Mouse (Mus musculus) CH12.LX (cell line): Measurements from ENCODE around the gene Emc10. TPM values are rescaled to one million over a fixed set of nuclear protein-coding genes. Genes with fewer than 3 reads are reported as not detected.

Source experiments
- DNase-seq: peaks from one replicate; pipeline ENCODE4 v3.0.0-alpha.2; 2013; ENCODE audit errors: extremely low read depth
- H3K27ac ChIP-seq: 2 replicates; pipeline ENCODE4 v1.5.1; 2012; ENCODE audit warnings: low read depth, mild to moderate bottlenecking, control low read depth, moderate library complexity; ENCODE audit not compliant: insufficient read depth
- H3K27me3 ChIP-seq: replicated peaks from 2 replicates; pipeline ENCODE3; 2012; ENCODE audit warnings: inconsistent platforms
- H3K36me3 ChIP-seq, 2 experiments: replicated peaks in 1 of 2; 2 replicates each; pipeline versions ENCODE3 to v1.6.1; 2012; ENCODE audit warnings: inconsistent platforms in 1 of 2, low read length in 1 of 2, mild to moderate bottlenecking in 1 of 2, mixed read lengths in 1 of 2, moderate library complexity in 1 of 2; ENCODE audit not compliant: control insufficient read depth in 1 of 2, insufficient read depth in 1 of 2
- H3K4me1 ChIP-seq, 2 experiments: 2 replicates each; pipeline ENCODE4 v1.6.1; 2012; ENCODE audit warnings: inconsistent platforms in 1 of 2, moderate library complexity in 1 of 2; ENCODE audit not compliant: insufficient read depth in 2 of 2, control insufficient read depth in 1 of 2
- H3K4me2 ChIP-seq: 2 replicates; pipeline ENCODE4 v1.6.1; 2012; ENCODE audit warnings: low read depth, mild to moderate bottlenecking, control low read depth; ENCODE audit not compliant: poor library complexity, insufficient read depth, severe bottlenecking
- H3K4me3 ChIP-seq, 3 experiments: fragments of 150-350 bp in 1 of 3; sonication (generic) in 1 of 3; replicated peaks in 1 of 3; 2 replicates each; pipeline versions ENCODE3 to v1.5.1; 2011 to 2012; ENCODE audit warnings: low read depth in 2 of 3, low read length in 2 of 3, mild to moderate bottlenecking in 2 of 3, moderate library complexity in 2 of 3, control low read depth in 1 of 3, improper control_type of control experiment in 1 of 3, inconsistent platforms in 1 of 3, mixed read lengths in 1 of 3; ENCODE audit not compliant: poor library complexity in 1 of 3
- H3K79me2 ChIP-seq: replicated peaks from 2 replicates; pipeline ENCODE4 v1.6.1; 2012; ENCODE audit warnings: mild to moderate bottlenecking, moderate library complexity; ENCODE audit not compliant: control insufficient read depth, poor library complexity, insufficient read depth, severe bottlenecking; ENCODE audit errors: extremely low read depth
- H3K9ac ChIP-seq: 2 replicates; pipeline ENCODE4 v1.6.1; 2012; ENCODE audit warnings: low read depth, mild to moderate bottlenecking, control low read depth, moderate library complexity; ENCODE audit not compliant: insufficient read depth
- H3K9me3 ChIP-seq: replicated peaks from 2 replicates; pipeline ENCODE3; 2012; ENCODE audit warnings: low read length, inconsistent platforms, mixed read lengths
- BHLHE40 ChIP-seq: IDR thresholded peaks from 2 replicates; pipeline ENCODE4 v1.6.1; 2011; ENCODE audit warnings: mild to moderate bottlenecking, low read depth, low read length, improper control_type of control experiment
- CHD1 ChIP-seq: IDR thresholded peaks from 2 replicates; pipeline ENCODE4 v1.6.1; 2012; ENCODE audit warnings: low read depth, low read length, improper control_type of control experiment, inconsistent platforms
- CTCF ChIP-seq, 2 experiments: IDR thresholded peaks in 1 of 2; conservative IDR thresholded peaks in 1 of 2; 2 replicates each; pipeline ENCODE4 v1.5.1; 2011 to 2012; ENCODE audit warnings: low read depth in 2 of 2, low read length in 2 of 2, improper control_type of control experiment in 1 of 2, inconsistent platforms in 1 of 2, mild to moderate bottlenecking in 1 of 2, moderate library complexity in 1 of 2
- E2F4 ChIP-seq: IDR thresholded peaks from 2 replicates; pipeline ENCODE4 v1.6.1; 2011; ENCODE audit warnings: low read depth, low read length, improper control_type of control experiment; ENCODE audit not compliant: insufficient replicate concordance
- ELF1 ChIP-seq: IDR thresholded peaks from 2 replicates; pipeline ENCODE4 v1.6.1; 2014; ENCODE audit warnings: low read depth, mild to moderate bottlenecking, inconsistent platforms, low read length, improper control_type of control experiment
- HCFC1 ChIP-seq: IDR thresholded peaks from 2 replicates; pipeline ENCODE4 v1.6.1; 2012; ENCODE audit warnings: low read depth, mild to moderate bottlenecking, inconsistent platforms, low read length, improper control_type of control experiment
- JUND ChIP-seq: conservative IDR thresholded peaks from 2 replicates; pipeline ENCODE4 v1.6.1; 2011; ENCODE audit warnings: low read depth, low read length, improper control_type of control experiment
- MAX ChIP-seq: IDR thresholded peaks from 2 replicates; pipeline ENCODE4 v1.6.1; 2011; ENCODE audit warnings: low read length, improper control_type of control experiment
- MEF2A ChIP-seq: IDR thresholded peaks from 2 replicates; pipeline ENCODE4 v1.6.1; 2014; ENCODE audit warnings: low read depth, mild to moderate bottlenecking, inconsistent platforms, low read length, improper control_type of control experiment, borderline replicate concordance
- POLR2AphosphoS2 ChIP-seq: IDR thresholded peaks from 2 replicates; pipeline ENCODE4 v1.6.1; 2011; ENCODE audit warnings: low read depth, low read length, improper control_type of control experiment
- TBP ChIP-seq: conservative IDR thresholded peaks from 2 replicates; pipeline ENCODE4 v1.6.1; 2011; ENCODE audit warnings: low read depth, low read length, improper control_type of control experiment
- UBTF ChIP-seq: IDR thresholded peaks from 2 replicates; pipeline ENCODE4 v1.6.1; 2012; ENCODE audit warnings: low read depth, mild to moderate bottlenecking, inconsistent platforms, low read length, improper control_type of control experiment, moderate library complexity
- USF1 ChIP-seq: IDR thresholded peaks from 2 replicates; pipeline ENCODE4 v1.6.1; 2014; ENCODE audit warnings: low read depth, mild to moderate bottlenecking, inconsistent platforms, low read length, improper control_type of control experiment
- ZC3H11A ChIP-seq: IDR thresholded peaks from 2 replicates; pipeline ENCODE4 v1.6.1; 2012; ENCODE audit warnings: low read depth, mild to moderate bottlenecking, inconsistent platforms, low read length, improper control_type of control experiment
- ZNF384 ChIP-seq: IDR thresholded peaks from 2 replicates; pipeline ENCODE4 v1.6.1; 2012; ENCODE audit warnings: low read depth, low read length, improper control_type of control experiment, inconsistent platforms
- dilution Hi-C: fragments of 300-500 bp; cut with MboI; formaldehyde crosslinking; loops from 2 replicates; pipeline ENCODE4 v1.14.3; 2020; ENCODE audit warnings: low sequenced_read_pairs; ENCODE audit not compliant: extremely low pct_unique_long_range_greater_than_20kb, extremely low pct_ligation_motif_present
- in situ Hi-C: fragments of 300-500 bp; cut with MboI; formaldehyde crosslinking; loops from 3 replicates; pipeline ENCODE4 v1.14.3; 2019; ENCODE audit warnings: low sequenced_read_pairs, low pct_ligation_motif_present, low pct_unique_long_range_greater_than_20kb, mixed read lengths
- polyA plus RNA-seq: library from polyadenylated mRNA; unstranded; fragments of >175 nt; gene quantifications from 2 replicates; pipeline ENCODE4 v1.2.1, GENCODE M21; 2012; ENCODE audit warnings: low read depth; ENCODE audit not compliant: insufficient read length
- total RNA-seq, 2 experiments: library from RNA; depleted of rRNA; stranded (reverse); fragments of 300-350 nt in 1 of 2; fragments of >200 nt in 1 of 2; gene quantifications; 2 replicates each; pipeline ENCODE4 v1.2.3; 2012 to 2014

The Emc10 gene
- total and polyA plus RNA-seq, 3 experiments = 14.4 to 49.1 (median 32.4) TPM

DNA sequence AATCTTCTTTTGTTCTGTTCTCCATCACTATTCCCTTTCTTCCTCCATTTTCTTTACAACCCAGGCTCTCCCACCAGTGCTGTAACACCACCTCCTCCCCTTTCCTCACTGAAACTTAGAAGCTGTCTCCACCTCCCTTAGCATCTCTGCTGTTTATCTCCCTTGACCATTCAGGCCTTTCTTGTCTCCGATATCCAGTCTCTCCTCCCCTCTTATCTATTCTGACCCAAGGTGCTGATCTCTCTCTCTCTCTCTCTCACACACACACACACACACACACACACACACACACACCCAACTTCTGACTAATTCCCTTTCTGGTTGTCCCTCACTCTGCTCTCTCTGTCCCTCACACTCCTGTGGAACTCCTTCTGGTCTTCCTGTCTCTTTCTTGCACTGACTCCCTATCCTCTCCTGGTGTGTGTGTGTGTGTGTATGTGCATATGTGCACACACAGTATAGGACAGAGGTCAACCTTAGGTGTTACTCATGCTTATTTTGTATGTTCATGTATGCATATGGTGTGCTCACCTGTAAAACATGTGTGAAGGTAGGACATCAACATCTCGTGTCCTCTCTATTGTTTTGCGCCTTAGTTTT, 13.4 kb downstream of the Emc10 start:
- no peaks in the 10 kb centered on the region for H3K4me1 ChIP-seq
- no peaks in the 10 kb centered on the region for H3K9me3 ChIP-seq
- H3K27ac ChIP-seq = no peak overlapping the region
- dilution Hi-C loops (no loop called here), in situ Hi-C loops (loop anchor here (10.0 kb wide), 1 partner anchor 98 kb away; the partner anchor contains the start of genes 1700008O03Rik and Syt3)
- H3K4me2 ChIP-seq = no peak overlapping the region
- H3K27me3 ChIP-seq = peaks cover 40% of the 10 kb centered on the region
- no peak overlapping the region for H3K9ac ChIP-seq
- peaks cover 0 to 22% of the 10 kb centered on the region in 2 experiments for H3K36me3 ChIP-seq
- no peaks in the 10 kb centered on the region for H3K79me2 ChIP-seq
- TF ChIP-seq JUND (no peak), BHLHE40 (no peak), ELF1 (no peak), HCFC1 (no peak), ZC3H11A (no peak), E2F4 (no peak), TBP (no peak), POLR2AphosphoS2 (no peak), CTCF (conservative IDR thresholded peaks at IDR 0.05 in 1 of 2, IDR thresholded peaks at IDR 0.05 in 1 of 2; ENCODE audit: low read depth in 2 of 2, low read length in 2 of 2) (no peak), MEF2A (no peak), ZNF384 (no peak), UBTF (no peak), CHD1 (no peak), MAX (no peak)
- H3K4me3 ChIP-seq = no peak overlapping the region
- no peak for DNase-seq

DNA sequence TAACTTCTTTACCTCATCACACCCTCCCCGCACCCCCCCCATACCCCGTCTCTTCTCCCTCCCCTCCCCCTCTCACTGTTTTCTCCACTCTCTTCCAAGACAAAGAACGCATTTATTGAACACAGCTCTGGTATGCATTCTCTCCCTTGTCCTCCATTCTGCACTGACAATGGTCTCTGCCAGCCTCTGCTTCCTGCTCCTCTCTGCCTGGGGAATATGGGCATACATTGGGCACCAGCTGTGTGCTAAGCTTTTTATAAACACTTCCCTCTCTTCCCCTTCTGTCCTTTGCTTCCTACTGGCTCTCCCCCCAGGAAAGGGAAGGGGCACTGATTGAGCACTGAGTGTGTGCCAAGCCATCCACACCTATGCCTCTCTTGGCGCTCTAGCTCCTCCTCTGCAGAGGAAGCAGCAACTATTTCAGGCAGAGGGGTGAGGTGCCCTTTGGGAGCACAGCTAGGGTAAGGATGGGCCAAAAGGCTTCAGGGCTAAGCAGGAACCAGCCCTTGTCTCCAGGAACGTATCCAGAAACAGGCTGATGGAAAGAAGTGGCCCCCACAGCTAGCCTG, 21.2 kb downstream of the Emc10 start:
- in situ Hi-C loops (no loop called here), dilution Hi-C loops (no loop called here)
- peaks cover 4 to 15% of the 10 kb centered on the region in 2 experiments; a peak in 2 of 4 replicates for H3K4me1 ChIP-seq
- H3K79me2 ChIP-seq = no peaks in the 10 kb centered on the region
- TF ChIP-seq CHD1 = no peak
- no peak for TF ChIP-seq USF1
- H3K4me2 ChIP-seq = no peak overlapping the region
- no peaks in the 10 kb centered on the region for H3K9me3 ChIP-seq
- H3K27me3 ChIP-seq = peaks cover 50% of the 10 kb centered on the region
- H3K9ac ChIP-seq = no peak overlapping the region
- no peak overlapping the region for H3K27ac ChIP-seq
- H3K4me3 ChIP-seq = no peak overlapping the region
- H3K36me3 ChIP-seq = peaks cover 4 to 18% of the 10 kb centered on the region in 2 experiments
- no peak for DNase-seq
